Comparison of ENCODE assay signal across 13 mouse cellular contexts in the genomic region with DNA sequence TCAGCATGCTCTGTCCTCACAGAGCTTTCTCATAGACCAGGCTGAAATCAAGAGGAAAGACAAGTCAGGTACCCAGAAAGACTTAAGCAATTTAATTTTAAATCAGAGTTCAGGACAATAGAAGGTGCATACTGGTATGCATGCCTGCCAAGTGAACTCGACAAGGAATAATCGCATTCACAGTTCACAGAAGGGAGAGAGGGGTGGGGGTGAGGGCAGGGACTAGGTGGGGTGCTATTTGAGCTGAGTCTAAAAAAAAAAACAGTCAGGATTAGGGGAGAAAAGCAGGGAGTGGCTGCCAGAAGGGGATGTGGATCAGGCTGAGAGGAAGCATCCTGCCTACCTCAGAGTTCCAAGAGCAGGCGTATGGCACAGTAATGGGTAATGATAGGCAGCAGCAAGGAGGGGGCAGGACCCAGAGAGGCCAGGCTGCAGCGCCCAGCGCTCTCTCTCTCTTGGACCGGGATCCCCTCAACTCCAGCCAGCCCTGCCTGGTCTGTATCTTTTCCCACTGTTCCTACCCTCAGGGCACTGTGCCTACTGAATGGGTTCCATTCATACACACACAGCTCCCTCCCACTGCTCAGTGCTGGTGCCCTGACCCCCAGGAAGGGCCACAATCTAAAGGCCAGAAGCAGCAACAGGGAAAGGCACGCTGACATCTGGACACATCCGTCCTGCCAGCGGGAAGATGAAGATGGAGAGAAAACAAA. TPM values are rescaled to one million over a fixed set of nuclear protein-coding genes. Genes with fewer than 3 reads are reported as not detected.
"Had no signal": no experiment of that assay in that cellular context is flagged by ENCODE, and none has a peak within 500 bp of the region (broad histone marks: within the 10 kb centered on the region; RNA-seq: fewer than 3 reads in every experiment).

No protein-coding gene starts in this region.

- H3K4me2 ChIP-seq: liver, embryonic 11.5 days; lung, embryonic 15.5 days; midbrain, embryonic 13.5 days; neural tube, embryonic 13.5 days had no signal

- H3K27ac ChIP-seq: lung, embryonic 15.5 days; macrophage; midbrain, embryonic 13.5 days; neural tube, embryonic 13.5 days had no signal

- H3K4me1 ChIP-seq: lung, embryonic 15.5 days; megakaryocyte, embryonic 14.5 days; midbrain, embryonic 13.5 days; neural tube, embryonic 13.5 days had no signal

- H3K27me3 ChIP-seq: lung, embryonic 15.5 days; megakaryocyte, embryonic 14.5 days; midbrain, embryonic 13.5 days; neural tube, embryonic 13.5 days had no signal

- H3K9ac ChIP-seq: lung, embryonic 15.5 days; midbrain, embryonic 13.5 days; neural tube, embryonic 13.5 days had no signal

- ATAC-seq: intestine, postnatal 0 days; midbrain, embryonic 13.5 days had no signal

- H3K9me3 ChIP-seq: lung, embryonic 15.5 days; megakaryocyte, embryonic 14.5 days; midbrain, embryonic 13.5 days; neural tube, embryonic 13.5 days had no signal

- H3K4me3 ChIP-seq: lung, embryonic 15.5 days; megakaryocyte, embryonic 14.5 days; midbrain, embryonic 13.5 days; neural tube, embryonic 13.5 days had no signal

- DNase-seq: kidney, adult 8-10 months; kidney, postnatal 25 days; lung, postnatal 14 days; right cerebral cortex, postnatal 14 days; thymus, postnatal 4 days had no signal

RNA-seq across cellular contexts. Expression of gene Aqp3, which starts 16.5 kb away (rescaled TPM):
- total RNA-seq: left cerebral cortex, postnatal 36 days had no signal
- polyA plus RNA-seq: macrophage had no signal
